Mouse (Mus musculus) forebrain, postnatal 0 days (tissue): Measurements from ENCODE around the gene Tmem203. TPM values are rescaled to one million over a fixed set of nuclear protein-coding genes. Genes with fewer than 3 reads are reported as not detected.
A peak's percentile ranks its signal among the peaks of the same experiment; 100 is the strongest.

ENCODE experiments used
- ATAC-seq: fragments of 200-750 bp; cut with Nextera tagmentation; 2 replicates; pipeline ENCODE4 v1.8.0; 2017; ENCODE audit warnings: mild to moderate bottlenecking, moderate library complexity
- DNase-seq: peaks from one replicate; pipeline ENCODE4 v3.0.0-alpha.2; 2015
- H3K27ac ChIP-seq: fragments of 300-500 bp; sonication (generic); 2 replicates; pipeline ENCODE4 v1.5.1; 2014; ENCODE audit warnings: low read depth, mild to moderate bottlenecking, antibody characterized with exemption, low read length, moderate library complexity, mixed read lengths
- H3K27me3 ChIP-seq: fragments of 300-500 bp; sonication (generic); 2 replicates; pipeline ENCODE4 v1.6.1; 2014; ENCODE audit warnings: mild to moderate bottlenecking, low read length, mixed read lengths; ENCODE audit not compliant: insufficient read depth
- H3K36me3 ChIP-seq: fragments of 300-500 bp; sonication (generic); 2 replicates; pipeline ENCODE4 v1.6.1; 2014; ENCODE audit warnings: mild to moderate bottlenecking, moderate library complexity; ENCODE audit not compliant: insufficient read depth
- H3K4me1 ChIP-seq: fragments of 300-500 bp; sonication (generic); 2 replicates; pipeline ENCODE4 v1.6.1; 2014; ENCODE audit warnings: antibody characterized with exemption; ENCODE audit not compliant: insufficient read depth
- H3K4me2 ChIP-seq: fragments of 300-500 bp; sonication (generic); 2 replicates; pipeline ENCODE4 v1.6.1; 2014; ENCODE audit warnings: low read depth, mild to moderate bottlenecking, moderate library complexity
- H3K4me3 ChIP-seq: fragments of 300-500 bp; sonication (generic); 2 replicates; pipeline ENCODE4 v1.5.1; 2014; ENCODE audit warnings: low read depth, low read length, mixed read lengths
- H3K9ac ChIP-seq: fragments of 300-500 bp; sonication (generic); 2 replicates; pipeline ENCODE4 v1.6.1; 2014; ENCODE audit warnings: mild to moderate bottlenecking
- H3K9me3 ChIP-seq: fragments of 300-500 bp; sonication (generic); 2 replicates; pipeline ENCODE4 v1.6.1; 2016; ENCODE audit warnings: low read length
- CTCF ChIP-seq: sonication (generic); IDR thresholded peaks from 2 replicates; pipeline ENCODE4 v1.5.1; 2016; ENCODE audit warnings: antibody characterized with exemption, control low read depth, low read depth
- WGBS: fragments of 180-500 bp; shearing (Covaris S2); extraction: QIAGEN DNeasy Blood & Tissue Kit; methylation state at CpG from one replicate; pipeline ENCODE4 v1.1.7; 2014; 5-methylcytosine and 5-hydroxymethylcytosine counted together
- polyA plus RNA-seq: library from polyadenylated mRNA; unstranded; fragments of >200 nt; fragmentation: Nextera tagmentation; extraction: Ambion mirVana; gene quantifications from 2 replicates; pipeline ENCODE4 v1.2.1, GENCODE M21; 2015
- total RNA-seq: library from RNA; depleted of rRNA; stranded (reverse); fragments of >200 nt; gene quantifications from 2 replicates; pipeline ENCODE4 v1.2.3, GENCODE M21; 2014

The Tmem203 gene
- total and polyA plus RNA-seq, 2 experiments from 2014 or later, result 22.7 to 42.5 TPM

- WGBS, result 83% methylated on average over 5 of the region's 5 CpGs
- H3K27me3 ChIP-seq, result no peaks in the 10 kb centered on the region
- no peak overlapping the region for H3K4me3 ChIP-seq
- H3K27ac ChIP-seq, result no peak overlapping the region; the same call in 1 of the 2 replicates
- H3K9me3 ChIP-seq, result no peaks in the 10 kb centered on the region
- TF ChIP-seq CTCF, result no peak
- DNase-seq (no peak), ATAC-seq (no peak)
- no peaks in the 10 kb centered on the region for H3K36me3 ChIP-seq
- no peak overlapping the region for H3K4me2 ChIP-seq
- no peak overlapping the region for H3K9ac ChIP-seq
- H3K4me1 ChIP-seq, result peaks cover 18% of the 10 kb centered on the region; the same call in 1 of the 2 replicates
Measured at GRCm38 (mm10) chr2:25226864-25227263, 28.4 kb upstream of the Tmem203 start.

GRCm38 (mm10) chr2:25227406-25227805, 27.8 kb upstream of the Tmem203 start:
- Histone ChIP-seq H3K9me3 (no peaks in the 10 kb centered on the region), H3K27ac (no peak overlapping the region), H3K9ac (no peak overlapping the region), H3K4me2 (no peak overlapping the region), H3K27me3 (no peaks in the 10 kb centered on the region), H3K36me3 (no peaks in the 10 kb centered on the region), H3K4me1 (peaks cover 18% of the 10 kb centered on the region; the same call in 1 of the 2 replicates), H3K4me3 (no peak overlapping the region)
- no peak for TF ChIP-seq CTCF
- no peak for DNase-seq
- 91% methylated on average over 4 of the region's 4 CpGs for WGBS
- ATAC-seq, result no peak

- no peaks in the 10 kb centered on the region for H3K9me3 ChIP-seq
- peak; percentile 72 for TF ChIP-seq CTCF
- DNase-seq (peak; percentile 86), ATAC-seq (peak; percentile 25)
- WGBS, result 1% methylated on average over 7 of the region's 7 CpGs
- peak overlapping the region; percentile 11; the same call in 1 of the 2 replicates for H3K4me3 ChIP-seq
- peak overlapping the region; percentile 78 for H3K27ac ChIP-seq
- H3K36me3 ChIP-seq, result no peaks in the 10 kb centered on the region
- H3K4me1 ChIP-seq, result peaks cover 15% of the 10 kb centered on the region; the same call in 1 of the 2 replicates
- H3K27me3 ChIP-seq, result no peaks in the 10 kb centered on the region
- 0 out of 2 replicates have a peak overlapping the region, but pooled peaks have one; percentile 26 for H3K9ac ChIP-seq
- H3K4me2 ChIP-seq, result peak overlapping the region; percentile 35
Measured at GRCm38 (mm10) chr2:25228431-25228889, 26.8 kb upstream of the Tmem203 start.

- Histone ChIP-seq H3K27me3 (no peaks in the 10 kb centered on the region; the same call in 1 of the 2 replicates), H3K9ac (no peak overlapping the region; the same call in 1 of the 2 replicates), H3K9me3 (no peaks in the 10 kb centered on the region), H3K4me1 (peaks cover 11% of the 10 kb centered on the region; the same call in 1 of the 2 replicates), H3K27ac (peak overlapping the region; percentile 78), H3K4me2 (peak overlapping the region; percentile 35; the same call in 1 of the 2 replicates), H3K4me3 (no peak overlapping the region), H3K36me3 (no peaks in the 10 kb centered on the region)
- no peak for ATAC-seq
- WGBS, result 69% methylated on average over 6 of the region's 6 CpGs
- no peak for TF ChIP-seq CTCF
- no peak for DNase-seq
Measured at GRCm38 (mm10) chr2:25228995-25229530, 26.2 kb upstream of the Tmem203 start.

GRCm38 (mm10) chr2:25229582-25229981, 25.7 kb upstream of the Tmem203 start:
- Histone ChIP-seq H3K36me3 (no peaks in the 10 kb centered on the region), H3K4me2 (no peak overlapping the region), H3K4me1 (peaks cover 11% of the 10 kb centered on the region; the same call in 1 of the 2 replicates), H3K9ac (no peak overlapping the region), H3K27me3 (no peaks in the 10 kb centered on the region; the same call in 1 of the 2 replicates), H3K4me3 (no peak overlapping the region), H3K9me3 (no peaks in the 10 kb centered on the region), H3K27ac (no peak overlapping the region)
- no peak for DNase-seq
- no peak for TF ChIP-seq CTCF
- WGBS, result 80% methylated on average over 5 of the region's 5 CpGs
- ATAC-seq, result no peak

- Histone ChIP-seq H3K4me1 (peaks cover 9% of the 10 kb centered on the region; the same call in 1 of the 2 replicates), H3K9ac (no peak overlapping the region), H3K27me3 (no peaks in the 10 kb centered on the region; the same call in 1 of the 2 replicates), H3K27ac (no peak overlapping the region), H3K4me2 (no peak overlapping the region), H3K9me3 (no peaks in the 10 kb centered on the region), H3K36me3 (no peaks in the 10 kb centered on the region), H3K4me3 (no peak overlapping the region)
- DNase-seq (no peak), ATAC-seq (no peak)
- TF ChIP-seq CTCF, result no peak
- 86% methylated on average over 7 of the region's 7 CpGs for WGBS
Measured at GRCm38 (mm10) chr2:25230581-25230980, 24.7 kb upstream of the Tmem203 start.

- H3K27me3 ChIP-seq, result no peaks in the 10 kb centered on the region; the same call in 1 of the 2 replicates
- no peak overlapping the region for H3K4me2 ChIP-seq
- no peaks in the 10 kb centered on the region for H3K9me3 ChIP-seq
- no peak overlapping the region for H3K27ac ChIP-seq
- H3K36me3 ChIP-seq, result no peaks in the 10 kb centered on the region
- no peak for TF ChIP-seq CTCF
- no peak overlapping the region for H3K4me3 ChIP-seq
- DNase-seq (no peak), ATAC-seq (no peak)
- no peak overlapping the region for H3K9ac ChIP-seq
- peaks cover 7% of the 10 kb centered on the region; the same call in 1 of the 2 replicates for H3K4me1 ChIP-seq
- WGBS, result 49% methylated on average over 12 of the region's 12 CpGs
Measured at GRCm38 (mm10) chr2:25231038-25231437, 24.2 kb upstream of the Tmem203 start.
